9 mouse cellular contexts compared by ENCODE assay signal in the genomic region with DNA sequence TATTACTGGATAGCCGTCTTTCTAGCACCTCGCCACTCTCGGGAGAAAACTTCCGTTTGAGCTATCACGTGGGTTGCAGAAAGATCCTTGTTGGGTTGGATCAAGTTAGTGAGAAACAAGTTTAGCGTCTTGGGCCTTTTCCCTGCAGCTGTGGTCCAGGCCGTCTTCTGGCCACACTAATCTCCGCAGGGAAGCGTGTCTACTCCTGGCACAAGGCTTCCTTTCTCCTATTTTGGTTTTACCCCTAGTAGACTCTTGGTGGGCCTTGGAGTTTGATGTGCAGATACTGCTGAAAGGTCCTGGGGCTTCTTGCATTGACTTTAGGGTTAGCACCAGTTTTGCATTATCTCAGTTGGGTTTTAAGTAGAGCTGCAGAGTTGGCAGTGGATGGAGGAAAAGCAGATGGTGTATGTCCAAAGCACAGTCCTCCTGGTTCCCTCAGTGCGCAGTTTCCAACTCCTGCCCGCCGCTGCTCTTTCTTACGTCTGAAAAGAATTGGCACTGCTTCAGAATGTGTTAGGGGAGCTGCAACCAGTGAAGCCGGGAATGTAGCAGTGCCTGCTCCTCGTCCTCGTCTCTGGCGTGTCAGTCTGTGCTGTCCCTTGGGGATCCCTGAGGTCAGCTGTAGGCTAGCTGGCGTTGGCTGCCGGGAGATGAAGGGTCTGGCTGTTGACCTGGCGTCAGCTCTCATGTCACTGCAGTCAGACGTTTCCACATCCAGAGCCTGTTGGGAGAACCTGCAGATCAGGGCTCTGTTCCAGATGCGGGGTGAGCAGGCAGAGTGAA.
DNase-seq lines count a peak whose midpoint lies in the region; ATAC-seq and TF ChIP-seq lines count a peak whose summit lies in the region.
"Had no signal": no experiment of that assay in that cellular context is flagged by ENCODE, and none has a peak within 500 bp of the region (broad histone marks: within the 10 kb centered on the region; RNA-seq: fewer than 3 reads in every experiment).

No protein-coding gene starts in this region.

- H3K4me1 ChIP-seq in midbrain, postnatal 0 days (ENCODE audit: insufficient read depth, low read length), result peaks cover 5% of the 10 kb centered on the region; the same call in 1 of the 2 replicates
- H3K4me1 ChIP-seq in midbrain, embryonic 16.5 days (ENCODE audit: control insufficient read depth, insufficient read depth, low read length), result 0 out of 2 replicates have a peak, but pooled peaks cover 5% of the 10 kb centered on the region
- H3K4me1 ChIP-seq in hindbrain, embryonic 13.5 days (replicated peaks), result peaks cover 25% of the 10 kb centered on the region
- no peaks in the 10 kb centered on the region for H3K4me1 ChIP-seq in stomach, postnatal 0 days (replicated peaks; ENCODE audit: control insufficient read depth, insufficient read depth)

- no peak for ATAC-seq in midbrain, postnatal 0 days (ENCODE audit: low FRiP score)
- ATAC-seq in midbrain, embryonic 16.5 days, result no peak
- no peak for ATAC-seq in hindbrain, embryonic 13.5 days (ENCODE audit: low FRiP score)
- ATAC-seq in stomach, postnatal 0 days (ENCODE audit: low FRiP score, low TSS enrichment), result no peak; the same call in 1 of the 2 replicates

- H3K4me3 ChIP-seq in midbrain, postnatal 0 days (ENCODE audit: low read depth, low read length), result no peak overlapping the region
- H3K4me3 ChIP-seq in midbrain, embryonic 16.5 days (ENCODE audit: low read depth, low read length), result no peak overlapping the region
- H3K4me3 ChIP-seq in hindbrain, embryonic 13.5 days, result no peak overlapping the region
- H3K4me3 ChIP-seq in stomach, postnatal 0 days (ENCODE audit: low read depth, low read length), result no peak overlapping the region

- H3K9ac ChIP-seq in midbrain, postnatal 0 days (replicated peaks; ENCODE audit: low read length, poor library complexity, severe bottlenecking), result no peak overlapping the region
- H3K9ac ChIP-seq in midbrain, embryonic 16.5 days (ENCODE audit: low read depth, low read length), result no peak overlapping the region
- H3K9ac ChIP-seq in hindbrain, embryonic 13.5 days, result no peak overlapping the region
- no peak overlapping the region for H3K9ac ChIP-seq in stomach, postnatal 0 days (ENCODE audit: low read length)
- H3K9ac ChIP-seq: liver, embryonic 14.5 days had no signal

- no peaks in the 10 kb centered on the region for H3K27me3 ChIP-seq in midbrain, postnatal 0 days (ENCODE audit: insufficient read depth, low read length)
- H3K27me3 ChIP-seq in midbrain, embryonic 16.5 days (ENCODE audit: control insufficient read depth, insufficient read depth, low read depth, low read length), result no peaks in the 10 kb centered on the region
- H3K27me3 ChIP-seq in hindbrain, embryonic 13.5 days, result no peaks in the 10 kb centered on the region
- no peaks in the 10 kb centered on the region for H3K27me3 ChIP-seq in stomach, postnatal 0 days (ENCODE audit: control insufficient read depth, insufficient read depth, low read length)

- no peak for TF ChIP-seq EP300 in stomach, postnatal 0 days (optimal IDR thresholded peaks at IDR 0.05)

- WGBS in midbrain, postnatal 0 days, result 72% methylated on average over 22 of the region's 22 CpGs
- 82% methylated on average over 22 of the region's 22 CpGs for WGBS in midbrain, embryonic 16.5 days
- WGBS in hindbrain, embryonic 13.5 days, result 78% methylated on average over 22 of the region's 22 CpGs
- 55% methylated on average over 22 of the region's 22 CpGs for WGBS in stomach, postnatal 0 days

- no peak overlapping the region for H3K4me2 ChIP-seq in midbrain, postnatal 0 days (ENCODE audit: low read depth, low read length, poor library complexity, severe bottlenecking)
- no peak overlapping the region for H3K4me2 ChIP-seq in midbrain, embryonic 16.5 days (ENCODE audit: low read length)
- no peak overlapping the region for H3K4me2 ChIP-seq in hindbrain, embryonic 13.5 days
- H3K4me2 ChIP-seq in stomach, postnatal 0 days (replicated peaks; ENCODE audit: low read depth), result no peak overlapping the region

- no peaks in the 10 kb centered on the region for H3K9me3 ChIP-seq in midbrain, postnatal 0 days (ENCODE audit: low read length)
- no peaks in the 10 kb centered on the region for H3K9me3 ChIP-seq in midbrain, embryonic 16.5 days (replicated peaks; ENCODE audit: control insufficient read depth, low read length, poor library complexity, severe bottlenecking)
- H3K9me3 ChIP-seq in hindbrain, embryonic 13.5 days, result no peaks in the 10 kb centered on the region
- no peaks in the 10 kb centered on the region for H3K9me3 ChIP-seq in stomach, postnatal 0 days (ENCODE audit: control insufficient read depth, low read length)

- peak; percentile 22 for DNase-seq in embryo, embryonic 11 days
- DNase-seq in embryo, embryonic 10.5 days (ENCODE audit: low spot score), result no peak
- DNase-seq in midbrain, postnatal 0 days (ENCODE audit: low spot score), result peak; percentile 77
- no peak for DNase-seq in stomach, postnatal 0 days (ENCODE audit: low spot score)
- no peak for DNase-seq in urinary bladder, postnatal 14 days (ENCODE audit: low spot score)
- no peak for DNase-seq in cerebellum, adult 8-10 months

- peaks cover 18% of the 10 kb centered on the region for H3K36me3 ChIP-seq in midbrain, postnatal 0 days (ENCODE audit: insufficient read depth, low read length)
- no peaks in the 10 kb centered on the region; the same call in 1 of the 2 replicates for H3K36me3 ChIP-seq in midbrain, embryonic 16.5 days (ENCODE audit: control insufficient read depth, insufficient read depth, low read length)
- peaks cover 53% of the 10 kb centered on the region for H3K36me3 ChIP-seq in hindbrain, embryonic 13.5 days
- H3K36me3 ChIP-seq in stomach, postnatal 0 days (ENCODE audit: control insufficient read depth, insufficient read depth, low read length), result no peaks in the 10 kb centered on the region

- no peak overlapping the region for H3K27ac ChIP-seq in midbrain, postnatal 0 days (ENCODE audit: low read depth, low read length)
- no peak overlapping the region for H3K27ac ChIP-seq in midbrain, embryonic 16.5 days (ENCODE audit: low read length)
- H3K27ac ChIP-seq in hindbrain, embryonic 13.5 days, result peak overlapping the region; percentile 58; the same call in 1 of the 2 replicates
- H3K27ac ChIP-seq in stomach, postnatal 0 days (replicated peaks), result 0 out of 2 replicates have a peak overlapping the region, but pooled peaks have one; percentile 30
- H3K27ac ChIP-seq: liver, embryonic 14.5 days had no signal

- TF ChIP-seq CTCF in midbrain, postnatal 0 days (IDR thresholded peaks at IDR 0.05), result no peak
- TF ChIP-seq CTCF in stomach, postnatal 0 days (IDR thresholded peaks at IDR 0.05; ENCODE audit: low read depth), result no peak

Comparison
In these comparisons a context has a peak if more than half of its experiments do, and no peak if none do; other contexts are left out.
1. DNase-seq: peak in embryo, embryonic 11 days (single experiment) and midbrain, postnatal 0 days (single experiment); none in embryo, embryonic 10.5 days (single experiment), stomach, postnatal 0 days (single experiment), urinary bladder, postnatal 14 days (single experiment) and cerebellum, adult 8-10 months (single experiment).
2. H3K27ac ChIP-seq: peak in hindbrain, embryonic 13.5 days (single experiment) and stomach, postnatal 0 days (single experiment); none in midbrain, postnatal 0 days (single experiment) and midbrain, embryonic 16.5 days (single experiment).